Comparison of ENCODE assay signal across 15 mouse cellular contexts in the genomic region with DNA sequence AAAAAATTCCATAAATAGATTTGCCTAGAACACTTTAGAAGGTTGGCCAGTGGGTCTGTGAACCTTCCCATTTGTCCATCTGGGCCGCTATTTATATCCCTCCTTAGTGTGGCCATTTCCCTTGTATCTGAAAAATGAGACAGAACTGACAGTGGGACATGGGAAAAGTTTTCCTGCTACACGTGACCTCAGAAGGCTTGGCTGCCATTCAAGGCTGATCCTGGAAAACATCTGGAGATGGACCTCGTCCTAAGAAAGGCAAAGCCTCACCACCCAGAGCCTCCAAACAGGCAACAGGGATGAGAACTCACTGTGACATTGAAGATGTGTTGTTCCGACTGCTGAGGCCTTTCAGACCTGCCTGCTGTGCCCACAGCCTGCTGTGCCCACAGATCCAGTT. TPM values are rescaled to one million over a fixed set of nuclear protein-coding genes. Genes with fewer than 3 reads are reported as not detected.
DNase-seq lines count a peak whose midpoint lies in the region; ATAC-seq and TF ChIP-seq lines count a peak whose summit lies in the region.
"Had no signal": no experiment of that assay in that cellular context is flagged by ENCODE, and none has a peak within 500 bp of the region (broad histone marks: within the 10 kb centered on the region; RNA-seq: fewer than 3 reads in every experiment).

No protein-coding gene starts in this region.

- H3K9ac ChIP-seq in heart, postnatal 0 days (replicated peaks; ENCODE audit: low read depth, low read length): no peak overlapping the region
- no peak overlapping the region for H3K9ac ChIP-seq in hindbrain, embryonic 11.5 days (ENCODE audit: low read depth, low read length)
- H3K9ac ChIP-seq: forebrain, postnatal 0 days; neural tube, embryonic 12.5 days had no signal

- TF ChIP-seq EP300 in heart, postnatal 0 days (IDR thresholded peaks at IDR 0.05; ENCODE audit: low read depth): no peak

- no peak overlapping the region for H3K4me2 ChIP-seq in heart, postnatal 0 days (ENCODE audit: low read depth, low read length)
- no peak overlapping the region for H3K4me2 ChIP-seq in hindbrain, embryonic 11.5 days (replicated peaks; ENCODE audit: low read depth, low read length)
- H3K4me2 ChIP-seq: neural tube, embryonic 12.5 days had no signal

- H3K4me3 ChIP-seq in heart, postnatal 0 days (ENCODE audit: low read depth, low read length): no peak overlapping the region
- no peak overlapping the region for H3K4me3 ChIP-seq in hindbrain, embryonic 11.5 days (ENCODE audit: low read depth, low read length)
- H3K4me3 ChIP-seq: neural tube, embryonic 12.5 days had no signal

- 0 out of 2 replicates have a peak overlapping the region, but pooled peaks have one; percentile 18 for H3K27ac ChIP-seq in heart, postnatal 0 days (ENCODE audit: low read depth)
- no peak overlapping the region for H3K27ac ChIP-seq in hindbrain, embryonic 11.5 days (ENCODE audit: low read depth, low read length)
- H3K27ac ChIP-seq: neural tube, embryonic 12.5 days had no signal

- DNase-seq in gastrocnemius, adult 18-20 months (ENCODE audit: low spot score): peak; percentile 36
- no peak for DNase-seq in gastrocnemius, postnatal 4 days (ENCODE audit: low spot score in 2 of 2)
- peak; percentile 29 for DNase-seq in kidney, postnatal 14 days
- no peak for DNase-seq in kidney, adult 18-20 months
- peak; percentile 59 for DNase-seq in 3T3-L1 (ENCODE audit: low read depth, low spot score)
- peak; percentile 33 for DNase-seq in heart, postnatal 0 days (ENCODE audit: low spot score)
- DNase-seq in layer of hippocampus, adult 8-10 months (ENCODE audit: low spot score in 2 of 2): no peak
- DNase-seq in hindbrain, embryonic 11.5 days (ENCODE audit: low spot score): no peak
- DNase-seq: adrenal gland, postnatal 10 days; cerebellum, adult 9-10 months; forebrain, postnatal 0 days; liver had no signal

- no peaks in the 10 kb centered on the region for H3K27me3 ChIP-seq in heart, postnatal 0 days (ENCODE audit: control insufficient read depth, insufficient read depth, low read length)
- H3K27me3 ChIP-seq in hindbrain, embryonic 11.5 days (ENCODE audit: control insufficient read depth, insufficient read depth, low read length): no peaks in the 10 kb centered on the region
- H3K27me3 ChIP-seq: neural tube, embryonic 12.5 days had no signal

- H3K4me1 ChIP-seq in heart, postnatal 0 days (ENCODE audit: control insufficient read depth, insufficient read depth): peaks cover 21% of the 10 kb centered on the region
- no peaks in the 10 kb centered on the region for H3K4me1 ChIP-seq in hindbrain, embryonic 11.5 days (replicated peaks; ENCODE audit: control insufficient read depth, insufficient read depth, low read length)
- H3K4me1 ChIP-seq: neural tube, embryonic 12.5 days had no signal

- H3K9me3 ChIP-seq in heart, postnatal 0 days (replicated peaks; ENCODE audit: control insufficient read depth, low read length): no peaks in the 10 kb centered on the region
- no peaks in the 10 kb centered on the region for H3K9me3 ChIP-seq in hindbrain, embryonic 11.5 days (ENCODE audit: control insufficient read depth, low read length)
- H3K9me3 ChIP-seq: neural tube, embryonic 12.5 days had no signal

- TF ChIP-seq CTCF in heart, postnatal 0 days (IDR thresholded peaks at IDR 0.05; ENCODE audit: low read depth): no peak

- ATAC-seq in heart, postnatal 0 days (ENCODE audit: insufficient read depth, low read depth): peak; percentile 27; the same call in 1 of the 2 replicates
- no peak for ATAC-seq in hindbrain, embryonic 11.5 days (ENCODE audit: low FRiP score)
- ATAC-seq: forebrain, postnatal 0 days; inflammation-experienced regulatory T-cells, adult 6 months; midbrain, embryonic 16.5 days had no signal

- H3K36me3 ChIP-seq in heart, postnatal 0 days (replicated peaks; ENCODE audit: control insufficient read depth, insufficient read depth, low read length): no peaks in the 10 kb centered on the region
- H3K36me3 ChIP-seq in hindbrain, embryonic 11.5 days (ENCODE audit: control insufficient read depth, insufficient read depth, low read length): no peaks in the 10 kb centered on the region

- WGBS in heart, postnatal 0 days: 31% methylated on average over 4 of the region's 4 CpGs
- WGBS in hindbrain, embryonic 11.5 days: 74% methylated on average over 4 of the region's 4 CpGs

RNA-seq across cellular contexts. Expression of a gene that starts 24.0 kb away (rescaled TPM):
- total RNA-seq in gastrocnemius, adult 18-20 months (2021): under 1 TPM; 0.43 to 0.84 TPM
- total RNA-seq in gastrocnemius, postnatal 4 days (2021): 1 to 10 TPM; 2.3 to 2.4 TPM
- total RNA-seq in heart, postnatal 0 days (2014; rRNA removed; ENCODE audit: low replicate concordance): 0.11 and 0.62 TPM in 2 replicates
- 0.57 and 0.74 TPM in 2 replicates for polyA plus RNA-seq in heart, postnatal 0 days (2015; fragmentation: Nextera tagmentation; extraction: Ambion mirVana)
- 1 to 10 TPM; 6.2 to 9.5 (median 8.5) TPM for total RNA-seq in layer of hippocampus, adult 8-10 months (2022)
- 4.5 and 5.7 TPM in 2 replicates for polyA plus RNA-seq in hindbrain, embryonic 11.5 days (2014; fragmentation: Nextera tagmentation; extraction: Ambion mirVana)
- polyA plus RNA-seq: inflammation-experienced regulatory T-cells, adult 6 months had no signal

RNA-seq across cellular contexts. Expression of a gene that starts 56.4 kb away (rescaled TPM):
- total RNA-seq in gastrocnemius, adult 18-20 months (2021): 10 to 100 TPM; 43.2 to 46.5 TPM
- 10 to 100 TPM; 10.6 to 13.8 TPM for total RNA-seq in gastrocnemius, postnatal 4 days (2021)
- total RNA-seq in heart, postnatal 0 days (2014; rRNA removed; ENCODE audit: low replicate concordance): 14.6 and 43.3 TPM in 2 replicates
- 39.0 and 43.3 TPM in 2 replicates for polyA plus RNA-seq in heart, postnatal 0 days (2015; fragmentation: Nextera tagmentation; extraction: Ambion mirVana)
- total RNA-seq in layer of hippocampus, adult 8-10 months (2022): 10 to 100 TPM; 12.3 to 16.6 (median 14.7) TPM
- polyA plus RNA-seq in hindbrain, embryonic 11.5 days (2014; fragmentation: Nextera tagmentation; extraction: Ambion mirVana): 19.2 and 19.9 TPM in 2 replicates

RNA-seq across cellular contexts. Expression of a gene that starts 56.5 kb away (rescaled TPM):
- 10 to 100 TPM; 38.3 to 40.6 TPM for total RNA-seq in gastrocnemius, adult 18-20 months (2021)
- total RNA-seq in gastrocnemius, postnatal 4 days (2021): 10 to 100 TPM; 16.1 to 18.2 TPM
- 26.9 and 31.2 TPM in 2 replicates for total RNA-seq in heart, postnatal 0 days (2014; rRNA removed; ENCODE audit: low replicate concordance)
- polyA plus RNA-seq in heart, postnatal 0 days (2015; fragmentation: Nextera tagmentation; extraction: Ambion mirVana): 20.1 and 21.3 TPM in 2 replicates
- total RNA-seq in layer of hippocampus, adult 8-10 months (2022): 10 to 100 TPM; 82.1 to 95.0 (median 89.8) TPM
- 16.7 and 21.0 TPM in 2 replicates for polyA plus RNA-seq in hindbrain, embryonic 11.5 days (2014; fragmentation: Nextera tagmentation; extraction: Ambion mirVana)

Comparison
In these comparisons a context has a peak if more than half of its experiments do, and no peak if none do; other contexts are left out.
1. DNase-seq: peak in gastrocnemius, adult 18-20 months (single experiment), kidney, postnatal 14 days (single experiment), 3T3-L1 (single experiment) and heart, postnatal 0 days (single experiment); none in gastrocnemius, postnatal 4 days (0 of 2), kidney, adult 18-20 months (single experiment), layer of hippocampus, adult 8-10 months (0 of 2) and hindbrain, embryonic 11.5 days (single experiment).